Mouse (Mus musculus): ENCODE measurements around the gene Celsr3.

Gene Celsr3

GRCm38 (mm10) chr9:108858792-108859527, 32.8 kb downstream of the Celsr3 start:
- no peak for DNase-seq
